Mouse (Mus musculus) thymus, postnatal 14 days (tissue): Measurements from ENCODE around the gene Rpp25l.
"Not testable (repeated sequence)": the region's sequence is repeated elsewhere in the genome, so short reads cannot be mapped to it uniquely, and the experiment has no call there.

ENCODE experiments used
- DNase-seq: peaks from one replicate; pipeline ENCODE4 v3.0.0; 2021

Gene Rpp25l

DNA sequence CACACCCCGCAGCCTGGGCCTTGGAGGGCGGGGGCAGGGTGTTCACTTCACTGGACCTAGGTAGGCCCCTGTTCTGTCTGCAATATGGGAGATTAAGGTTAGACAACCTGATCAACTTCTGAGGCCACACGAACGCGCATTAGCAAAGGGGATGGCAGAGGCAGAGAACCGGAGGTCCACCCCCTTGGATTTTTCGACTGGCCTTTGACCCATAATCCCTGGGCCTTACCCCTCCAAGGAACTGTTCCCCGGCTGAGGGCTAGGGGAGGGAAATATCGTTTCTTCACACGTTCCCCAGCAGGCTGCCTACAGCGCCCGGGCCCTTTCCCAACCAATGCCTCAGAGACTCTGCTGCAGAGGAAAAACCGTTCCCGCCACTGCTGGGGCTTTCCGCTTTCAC lies 16.9 kb downstream of the Rpp25l start:
- DNase-seq, result not testable (repeated sequence)

DNA sequence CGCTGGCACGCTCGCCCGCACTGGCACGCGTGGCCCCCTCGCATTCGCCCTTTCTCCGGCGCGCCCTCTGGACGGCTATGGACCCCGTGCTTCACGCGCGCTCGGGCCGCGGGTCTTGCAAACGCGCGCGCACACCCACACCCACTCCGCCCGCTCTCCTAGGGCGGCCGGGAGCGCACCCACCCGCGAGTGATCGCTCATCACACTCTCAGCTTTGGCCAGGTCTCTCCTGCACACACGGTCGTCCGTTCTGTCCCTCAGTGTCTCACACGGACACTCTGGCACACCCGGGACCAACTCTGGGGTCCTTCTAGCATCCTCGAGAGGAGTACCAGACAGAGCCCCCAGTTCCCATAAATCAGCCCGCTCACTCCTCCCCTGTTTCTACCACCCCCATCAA lies 17.5 kb downstream of the Rpp25l start:
- DNase-seq, result not testable (repeated sequence)

DNA sequence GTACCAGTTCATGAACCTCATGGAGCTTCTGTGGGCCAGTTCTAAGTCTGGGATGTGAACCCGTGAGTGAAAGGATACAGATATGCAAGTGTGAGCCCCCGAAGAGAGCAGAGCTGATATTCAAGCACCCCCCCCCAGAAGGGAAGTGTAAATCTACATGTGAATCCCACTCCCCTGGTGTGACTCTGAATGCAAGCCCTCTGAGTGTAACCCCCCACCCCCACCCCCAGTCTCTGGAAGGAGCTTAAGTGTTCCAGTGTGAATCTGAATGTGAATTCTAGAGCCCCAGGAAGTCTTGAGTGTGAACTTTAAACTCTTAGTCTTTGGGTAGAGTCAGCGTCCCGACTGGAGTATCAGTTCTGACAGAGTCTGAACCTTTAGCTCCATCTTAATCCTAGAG lies 19.8 kb downstream of the Rpp25l start:
- DNase-seq, result not testable (repeated sequence)

DNA sequence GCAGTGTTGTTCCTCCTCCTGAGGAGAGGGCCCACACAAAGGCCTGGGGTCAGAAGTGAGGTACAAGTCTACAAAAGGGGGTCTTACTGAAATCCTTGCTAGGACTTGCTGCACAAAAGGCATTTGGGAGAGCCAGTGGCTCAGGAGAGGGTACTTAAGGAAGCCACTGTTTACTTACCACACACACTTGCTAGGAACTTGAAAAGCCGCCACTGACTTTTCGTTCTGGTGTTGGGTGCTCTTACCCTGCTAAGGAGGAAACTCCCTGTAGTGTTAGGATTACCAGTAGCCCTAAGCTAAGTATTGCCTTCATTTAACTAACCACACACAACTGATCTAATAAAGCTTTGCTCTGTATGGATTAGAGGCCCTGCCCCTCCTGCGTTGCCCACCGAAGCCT lies 23.3 kb downstream of the Rpp25l start:
- DNase-seq, result not testable (repeated sequence)

DNA sequence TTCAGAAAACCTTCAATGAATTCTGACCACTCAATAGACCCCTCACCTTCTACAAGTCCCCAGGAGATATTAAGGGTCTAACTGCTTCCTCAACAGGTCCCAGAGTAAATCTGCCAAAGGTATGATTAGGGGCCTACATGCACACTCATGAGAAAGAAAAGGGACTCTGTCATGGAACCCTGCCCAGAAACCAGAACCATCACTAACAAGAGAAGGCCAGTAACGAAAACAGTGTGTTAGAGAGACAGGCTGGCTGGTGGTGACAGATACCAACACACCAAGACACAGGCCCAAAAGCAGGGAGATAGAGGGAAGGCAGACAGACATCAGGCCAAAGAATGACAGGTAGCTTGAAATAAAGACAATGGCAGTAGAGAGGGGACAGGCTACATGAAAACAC lies 24.8 kb downstream of the Rpp25l start:
- not testable (repeated sequence) for DNase-seq

DNA sequence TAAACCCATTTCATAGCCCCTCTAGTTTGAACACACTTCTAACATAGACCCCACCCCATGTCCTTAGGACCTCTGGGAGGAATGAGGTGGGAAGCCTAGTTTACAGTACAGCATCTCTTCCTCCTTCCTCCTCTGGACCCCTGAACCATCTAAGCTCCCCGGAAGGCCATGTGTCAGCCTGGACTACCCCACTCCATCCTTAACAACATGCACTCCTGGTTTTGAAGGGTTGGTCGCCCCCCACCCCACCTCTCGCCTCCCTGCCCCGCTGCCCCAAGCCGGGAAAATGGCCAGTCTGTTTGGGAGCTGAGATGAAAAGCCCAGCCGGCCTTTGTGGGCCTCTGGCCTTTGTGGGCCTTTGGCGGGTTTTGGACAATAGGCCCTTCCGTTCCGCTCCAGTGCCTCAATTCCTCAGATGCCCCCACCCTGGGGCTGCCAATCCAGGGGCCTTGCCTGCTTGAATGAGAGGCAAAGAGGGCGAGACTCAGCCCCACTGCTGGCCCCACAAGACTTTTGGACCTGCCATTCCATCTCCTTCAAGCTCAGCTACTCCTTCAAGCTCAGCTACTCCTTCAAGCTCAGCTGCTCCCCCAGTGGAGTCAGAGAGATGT lies 27.3 kb downstream of the Rpp25l start:
- DNase-seq, result not testable (repeated sequence)

DNA sequence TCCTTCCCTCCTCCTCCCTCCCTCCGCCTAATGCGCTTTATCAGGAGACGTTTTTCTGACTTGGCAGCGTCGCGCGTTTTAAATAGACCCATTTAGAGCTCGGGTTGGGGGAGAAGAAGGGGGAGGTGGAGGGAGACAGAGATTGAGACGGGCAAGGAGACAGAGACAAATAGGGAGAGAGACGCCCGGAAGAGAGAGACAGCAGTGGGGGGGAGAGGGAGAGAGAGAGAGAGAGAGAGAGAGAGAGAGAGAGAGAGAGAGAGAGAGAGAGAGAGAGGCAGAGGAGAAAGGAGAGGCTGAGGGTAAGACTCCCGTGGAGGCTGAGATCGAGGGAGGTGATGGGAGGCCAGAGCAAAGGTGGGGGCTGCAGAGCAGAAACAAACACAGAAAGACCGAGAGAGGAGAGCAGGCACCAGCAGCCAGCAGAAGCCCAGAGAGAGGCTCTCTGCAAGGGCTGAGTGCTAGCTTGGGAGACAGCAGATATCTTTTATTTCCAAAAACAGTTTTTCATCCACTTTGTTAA lies 28.3 kb downstream of the Rpp25l start:
- DNase-seq, result not testable (repeated sequence)

DNA sequence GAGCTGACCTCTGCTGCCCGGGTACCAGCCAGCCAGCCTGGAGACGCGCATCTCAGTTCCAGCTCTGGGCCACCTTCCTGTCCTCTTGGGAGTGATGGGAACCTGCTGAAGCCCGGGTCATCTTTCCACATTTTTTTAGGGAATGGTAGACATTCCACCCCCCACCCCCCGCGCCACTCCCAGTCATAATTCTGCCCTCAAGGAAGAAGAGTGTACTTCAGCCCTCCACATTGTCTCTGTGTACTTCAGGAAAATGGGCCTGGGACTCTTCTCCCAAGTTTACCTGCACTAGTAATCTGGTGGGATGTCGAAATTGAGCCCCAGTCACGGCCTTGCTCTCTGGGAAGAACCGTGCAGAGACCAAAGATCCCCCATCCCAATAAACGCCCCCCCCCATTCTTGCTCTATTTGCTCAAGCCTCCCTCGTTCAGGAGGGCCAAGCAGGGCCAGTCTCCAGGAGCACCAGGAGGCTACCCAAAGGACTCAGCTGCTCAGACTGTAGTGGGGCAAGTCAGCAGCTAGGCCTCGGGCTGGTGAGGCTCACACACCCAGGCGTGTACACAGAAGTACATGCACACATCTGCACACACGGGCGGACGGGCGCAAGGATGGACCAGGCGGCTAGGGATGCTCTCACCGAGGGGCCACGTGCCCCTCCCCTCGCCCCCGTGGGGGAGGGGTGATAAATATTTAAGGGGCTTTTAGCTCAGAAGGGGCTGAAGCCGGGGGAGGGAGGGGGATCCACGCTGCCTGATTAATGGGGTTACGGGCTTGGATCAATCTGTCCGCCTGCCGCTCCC lies 29.0 kb downstream of the Rpp25l start:
- not testable (repeated sequence) for DNase-seq

DNA sequence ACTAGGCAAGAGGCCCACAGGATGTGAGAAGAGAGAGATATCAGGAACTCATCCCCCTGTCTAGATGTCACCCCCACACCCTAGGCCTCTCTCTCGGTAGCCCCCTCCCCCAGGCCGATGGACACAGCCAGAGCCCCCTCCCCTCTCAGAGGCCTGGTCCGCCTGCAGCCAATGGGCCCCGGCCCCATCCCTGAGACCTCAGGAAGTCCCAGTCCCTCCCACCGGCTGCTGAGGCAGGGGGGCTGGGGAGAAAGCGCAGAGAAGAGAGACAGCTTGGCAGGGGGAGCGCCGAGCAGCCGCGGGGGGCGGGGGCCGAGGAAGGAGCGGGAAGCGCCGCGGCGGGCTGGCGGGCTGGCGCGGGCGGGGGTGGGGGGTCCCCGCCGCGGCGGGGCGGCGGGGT lies 30.0 kb downstream of the Rpp25l start:
- not testable (repeated sequence) for DNase-seq

DNA sequence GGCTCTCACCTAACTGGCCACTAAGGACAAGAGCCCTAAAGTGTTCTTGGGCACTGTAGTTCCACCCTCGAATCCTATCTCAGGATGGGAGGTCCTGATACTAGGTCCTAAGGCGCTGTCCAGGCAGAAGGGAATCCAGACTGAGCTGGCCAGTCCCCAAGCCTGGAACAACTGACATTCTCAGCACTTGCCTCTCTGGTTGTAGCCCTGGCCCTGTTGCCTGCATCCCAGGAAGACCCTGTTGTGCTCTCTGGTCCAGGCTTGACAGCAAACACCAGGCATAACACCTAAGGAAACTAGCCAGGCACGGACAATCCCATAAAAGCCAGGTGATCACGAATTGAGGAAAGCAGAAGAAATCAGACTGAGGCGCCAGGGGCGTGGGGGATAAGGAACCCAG lies 30.5 kb downstream of the Rpp25l start:
- DNase-seq, result no peak

DNA sequence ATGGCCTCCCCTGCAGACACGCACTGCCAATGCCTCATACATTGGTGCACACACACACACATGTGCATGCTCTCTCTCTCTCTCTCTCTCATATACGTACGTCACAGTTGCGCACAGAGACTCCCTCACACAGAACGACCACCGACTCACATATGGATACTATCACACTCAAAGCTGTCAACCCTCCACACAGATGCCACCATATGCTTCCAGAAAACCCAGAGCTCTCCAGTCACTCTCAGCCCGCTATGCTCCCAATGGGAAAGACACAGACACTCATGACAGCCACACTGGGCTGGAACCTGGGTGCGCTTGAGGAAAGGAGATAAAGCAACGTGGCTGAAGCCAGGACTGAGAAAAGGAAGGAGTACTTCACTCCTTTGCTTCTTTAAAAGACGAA lies 31.4 kb downstream of the Rpp25l start:
- no peak for DNase-seq

DNA sequence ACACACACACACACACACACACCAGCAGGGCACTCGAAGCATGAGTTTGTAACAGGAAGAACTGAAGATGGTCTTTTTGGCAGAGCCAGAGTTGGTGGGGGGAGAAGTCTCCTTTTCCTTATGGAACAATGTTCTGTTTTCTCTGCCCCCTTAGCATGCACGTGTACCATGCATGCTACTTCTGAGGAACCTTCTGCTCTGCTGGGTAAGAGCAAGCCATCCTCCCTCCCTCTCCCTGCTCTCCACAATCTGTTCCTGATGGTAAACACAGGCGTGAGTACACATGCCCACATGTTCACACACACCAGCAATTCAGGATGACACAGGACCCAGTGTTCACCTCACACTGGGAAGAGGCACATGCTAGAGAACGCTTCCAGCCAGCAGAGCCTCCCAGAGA lies 32.2 kb downstream of the Rpp25l start:
- no peak for DNase-seq

DNA sequence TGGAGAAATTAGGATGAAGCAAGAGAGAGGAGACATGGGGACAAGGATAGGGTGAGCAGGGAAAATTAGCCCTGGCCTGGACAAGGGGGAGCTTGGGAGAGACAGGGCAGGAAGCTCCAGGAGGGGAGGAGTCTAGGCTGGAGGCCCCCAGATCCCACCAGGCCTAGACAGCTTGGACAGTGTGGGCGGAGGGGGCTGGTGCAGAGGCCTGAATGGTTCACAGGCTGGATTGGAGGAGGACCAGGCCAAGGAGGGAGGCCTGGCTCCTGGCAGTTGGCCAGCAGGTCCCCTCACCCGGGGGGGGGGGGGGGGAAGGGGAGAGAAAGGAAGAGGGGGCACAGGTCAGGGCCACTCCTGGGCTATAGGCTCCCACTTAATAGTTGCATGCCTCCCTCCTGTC lies 34.0 kb downstream of the Rpp25l start:
- DNase-seq, result no peak

DNA sequence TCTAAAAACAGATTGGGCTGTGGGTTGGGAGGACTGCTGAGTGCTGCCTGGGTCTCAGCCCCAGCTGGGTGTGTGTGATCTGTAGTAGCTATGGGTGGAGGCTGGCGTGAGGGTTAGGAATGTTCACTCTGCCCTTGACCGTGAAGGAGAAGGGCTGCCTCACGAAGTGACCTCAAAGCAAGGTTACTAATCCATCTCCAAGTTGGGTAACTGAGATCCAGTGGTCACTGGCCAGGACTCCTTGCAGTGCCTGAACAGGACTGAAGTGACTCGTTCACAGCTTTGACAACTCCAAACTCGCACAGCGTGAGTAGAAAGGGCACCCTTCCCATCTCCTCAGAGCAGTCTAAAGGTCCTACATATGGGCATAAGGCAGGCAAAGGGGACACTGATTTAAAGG lies 34.5 kb downstream of the Rpp25l start:
- DNase-seq, result no peak

DNA sequence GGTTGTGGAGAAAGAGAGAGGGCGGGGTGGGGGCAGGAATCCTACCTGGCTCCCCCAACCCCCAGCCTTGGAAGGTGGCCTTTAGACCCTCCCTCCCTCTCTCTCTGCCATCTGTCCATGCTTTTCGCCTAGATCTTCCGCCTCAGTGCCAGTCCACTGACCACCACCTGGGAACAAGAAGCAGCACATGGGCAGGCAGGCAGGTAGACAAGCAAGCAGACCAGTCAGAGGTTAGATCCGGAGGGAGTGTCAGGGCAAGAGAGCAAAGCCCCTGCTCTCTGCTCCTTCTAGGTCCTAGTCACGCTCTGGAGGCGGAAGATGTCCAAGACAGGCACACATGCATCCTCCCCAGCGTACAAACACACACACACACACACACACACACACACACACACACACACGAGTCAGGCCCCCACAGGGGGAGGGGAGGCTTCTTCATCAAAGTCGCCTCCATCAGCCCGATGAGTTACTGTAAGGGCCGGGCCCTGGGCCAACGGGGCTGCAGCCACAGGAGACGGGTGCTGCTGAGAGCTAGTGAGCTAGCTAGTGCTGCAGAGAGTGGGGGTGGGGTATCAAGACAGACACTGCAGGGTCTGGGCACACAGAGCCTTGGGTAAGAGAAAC lies 36.2 kb downstream of the Rpp25l start:
- DNase-seq, result no peak

DNA sequence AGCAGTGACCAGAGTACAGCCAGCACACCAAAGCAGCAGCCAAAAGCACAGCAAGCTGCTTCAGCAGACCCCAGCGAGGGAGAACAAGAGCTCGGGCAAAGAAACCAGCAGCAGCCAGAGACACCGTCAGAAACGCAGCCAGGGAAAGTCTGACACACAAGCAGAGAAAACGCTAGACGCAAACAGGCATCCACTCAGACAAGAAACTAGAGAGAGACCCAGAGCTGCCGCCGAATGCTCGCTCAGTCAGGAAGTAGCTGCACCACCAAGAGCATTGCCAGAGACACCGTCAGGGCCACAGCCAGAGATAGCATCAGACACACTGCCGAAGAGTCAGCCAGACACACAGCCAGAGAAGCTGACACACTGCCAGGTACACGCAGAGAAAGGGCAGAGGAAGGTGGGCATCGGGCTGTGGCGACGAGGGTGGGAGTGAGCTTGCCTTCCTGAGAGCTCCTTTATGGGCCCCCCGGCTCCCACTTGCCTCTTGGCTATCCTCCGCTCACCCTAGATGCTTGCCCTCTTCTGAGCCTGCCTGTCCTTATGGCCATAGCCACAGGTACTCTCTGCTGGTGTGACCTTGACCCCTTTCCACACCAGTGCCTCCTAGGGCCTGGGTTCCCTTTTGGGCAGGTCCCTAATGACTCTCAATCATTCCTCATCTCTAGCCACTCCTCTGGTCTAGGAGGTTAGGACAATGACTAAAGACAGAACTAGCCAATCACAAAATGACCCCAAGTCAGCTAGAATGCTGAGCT lies 36.9 kb downstream of the Rpp25l start:
- DNase-seq, result no peak

DNA sequence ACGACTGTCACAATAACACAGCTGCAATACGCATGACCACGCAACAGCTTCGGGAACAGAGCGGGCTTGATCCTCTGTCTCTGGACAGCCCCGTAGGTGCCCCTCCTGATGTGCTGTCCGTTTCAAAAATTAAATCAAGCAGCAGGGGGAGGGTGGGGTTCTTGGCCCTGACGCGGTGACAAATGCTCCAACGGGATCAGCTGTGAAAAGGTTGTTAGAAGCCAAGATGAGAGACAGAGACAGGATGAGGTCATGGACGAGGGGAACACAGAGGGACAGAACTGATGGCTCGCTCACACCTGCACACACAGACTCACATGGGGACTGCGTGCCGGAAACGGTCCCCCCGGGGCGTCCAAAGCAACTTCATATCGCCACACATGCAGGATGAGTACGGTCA lies 40.1 kb downstream of the Rpp25l start:
- no peak for DNase-seq

DNA sequence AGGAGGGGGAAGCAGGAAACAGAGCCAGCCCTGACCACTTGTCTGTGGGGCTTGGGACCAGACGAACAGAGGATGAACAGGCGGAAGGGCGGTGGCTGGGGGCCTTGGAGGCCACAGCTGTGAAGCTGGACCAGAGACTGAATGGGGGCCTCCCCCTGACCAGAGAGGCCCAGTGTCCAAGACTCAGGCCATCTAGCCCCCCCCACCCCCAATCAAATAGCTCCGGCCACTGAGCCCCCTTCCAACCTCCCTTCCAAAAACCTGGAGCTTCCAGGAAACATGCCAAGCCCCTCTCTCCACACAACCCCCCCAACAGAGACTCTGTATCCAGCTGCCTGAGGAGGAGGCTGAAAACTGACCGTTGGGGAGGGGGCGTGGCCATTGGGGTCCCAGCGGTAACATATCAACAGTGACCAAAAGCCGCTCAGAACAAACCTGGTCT lies 40.8 kb downstream of the Rpp25l start:
- DNase-seq, result no peak

DNA sequence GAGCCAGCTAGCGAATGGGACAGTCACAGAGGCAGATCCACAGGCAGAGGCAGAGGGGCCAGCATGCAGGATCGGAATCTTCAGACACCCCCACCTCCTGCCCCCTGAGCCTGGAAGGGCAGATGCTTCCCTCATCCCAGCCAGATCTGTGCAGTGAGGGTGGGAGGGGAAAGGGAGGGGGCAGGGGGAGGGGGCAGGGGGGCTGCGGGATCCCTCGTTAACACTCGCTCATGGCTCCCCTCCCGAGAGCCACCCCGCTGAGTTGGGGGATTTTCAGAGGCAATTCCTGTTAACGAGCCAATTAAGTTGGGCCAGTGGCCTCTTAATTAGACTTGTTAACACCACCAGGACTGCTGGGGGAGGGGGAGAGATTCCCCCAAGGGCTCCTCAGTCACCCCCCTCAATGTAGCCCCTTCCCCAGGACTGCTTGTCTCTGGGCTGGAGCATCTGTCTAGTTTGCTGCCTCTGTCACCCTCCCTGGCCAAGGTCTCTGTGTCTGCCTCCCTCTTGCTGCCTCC lies 41.3 kb downstream of the Rpp25l start:
- DNase-seq, result no peak

DNA sequence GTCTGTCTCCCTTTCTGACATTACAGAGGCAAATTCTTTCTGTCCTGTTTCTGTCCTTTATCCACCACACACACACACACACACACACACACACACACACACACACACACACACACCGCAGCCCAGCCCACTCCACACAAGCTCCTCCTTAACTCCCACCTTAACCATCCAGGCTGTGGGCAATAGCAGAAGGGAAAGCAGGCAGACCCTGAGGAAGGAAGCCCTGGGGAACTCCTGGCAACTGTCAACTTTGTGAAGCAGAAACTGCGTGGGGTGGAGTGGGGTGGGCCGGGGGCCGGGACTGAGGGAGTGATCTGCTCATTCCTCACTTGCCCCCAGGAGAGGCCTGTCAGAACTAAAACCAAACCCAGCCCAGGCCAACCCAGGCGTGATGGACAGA lies 41.8 kb downstream of the Rpp25l start:
- no peak for DNase-seq

DNA sequence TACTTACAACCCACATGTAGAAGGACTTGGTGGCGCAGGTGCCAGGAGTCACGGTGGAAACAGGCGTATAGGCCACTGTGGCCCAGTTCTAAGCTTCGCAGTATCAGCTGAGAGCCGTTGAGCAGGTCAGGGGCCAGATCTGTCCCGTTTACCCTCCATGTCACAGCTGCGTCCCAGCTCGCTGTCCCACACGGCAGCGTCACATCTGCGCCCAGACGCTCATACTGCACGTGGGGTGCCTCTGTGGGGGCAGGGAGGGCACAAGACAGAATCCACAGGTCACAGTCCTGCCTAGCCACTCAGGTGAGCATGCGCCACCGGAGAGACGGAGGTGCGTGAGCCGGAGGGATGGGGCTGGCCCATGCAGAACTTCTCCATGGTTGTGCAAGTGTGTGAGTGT lies 42.5 kb downstream of the Rpp25l start:
- DNase-seq, result no peak

DNA sequence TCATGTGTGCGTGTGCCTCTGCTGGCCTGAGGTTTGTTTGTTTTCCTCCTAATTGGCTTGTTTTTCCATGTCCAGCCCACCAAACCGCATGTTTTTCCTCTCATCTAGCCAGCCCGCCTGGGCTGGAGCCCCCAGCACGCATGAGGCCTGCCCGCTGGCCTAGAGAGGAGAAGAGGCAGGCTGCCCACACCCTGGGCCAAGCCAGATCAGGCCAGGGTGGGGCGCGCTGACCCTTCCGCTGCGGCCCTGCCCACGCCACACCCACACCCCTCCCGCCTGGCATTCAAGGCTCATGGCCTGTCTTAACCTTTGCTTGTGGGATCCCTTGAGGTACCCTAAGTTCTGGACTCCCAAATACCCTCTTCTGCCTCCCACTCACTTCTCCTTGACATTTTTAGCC lies 46.7 kb downstream of the Rpp25l start:
- no peak for DNase-seq
